Mouse (Mus musculus) neural tube, embryonic 14.5 days (tissue): Measurements from ENCODE around the gene Ano4. TPM values are rescaled to one million over a fixed set of nuclear protein-coding genes. Genes with fewer than 3 reads are reported as not detected.

ENCODE experiments used
- ATAC-seq: fragments of 200-750 bp; cut with Nextera tagmentation; 2 replicates; pipeline ENCODE4 v1.8.0; 2017; ENCODE audit warnings: low read depth, mild to moderate bottlenecking, moderate TSS enrichment, moderate library complexity
- H3K27ac ChIP-seq: fragments of 300-500 bp; sonication (generic); 2 replicates; pipeline ENCODE4 v1.5.1; 2014; ENCODE audit warnings: low read depth, mild to moderate bottlenecking, control low read depth, low read length, moderate library complexity, mixed read lengths
- H3K27me3 ChIP-seq: fragments of 300-500 bp; sonication (generic); 2 replicates; pipeline ENCODE4 v1.6.1; 2014; ENCODE audit warnings: low read length; ENCODE audit not compliant: control insufficient read depth, insufficient read depth
- H3K36me3 ChIP-seq: fragments of 300-500 bp; sonication (generic); 2 replicates; pipeline ENCODE4 v1.6.1; 2014; ENCODE audit warnings: low read length, mixed read lengths; ENCODE audit not compliant: control insufficient read depth, insufficient read depth
- H3K4me1 ChIP-seq: fragments of 300-500 bp; sonication (generic); 2 replicates; pipeline ENCODE4 v1.6.1; 2014; ENCODE audit warnings: low read length; ENCODE audit not compliant: control insufficient read depth, insufficient read depth
- H3K4me2 ChIP-seq: fragments of 300-500 bp; sonication (generic); 2 replicates; pipeline ENCODE4 v1.6.1; 2014; ENCODE audit warnings: mild to moderate bottlenecking, low read depth, low read length, control low read depth
- H3K4me3 ChIP-seq: fragments of 300-500 bp; sonication (generic); 2 replicates; pipeline ENCODE4 v1.5.1; 2014; ENCODE audit warnings: low read depth, low read length, control low read depth, mixed read lengths
- H3K9ac ChIP-seq: fragments of 300-500 bp; sonication (generic); replicated peaks from 2 replicates; pipeline ENCODE4 v1.6.1; 2014; ENCODE audit warnings: low read depth, mild to moderate bottlenecking, control low read depth, low read length, mixed read lengths
- H3K9me3 ChIP-seq: fragments of 300-500 bp; sonication (generic); 2 replicates; pipeline ENCODE4 v1.6.1; 2016; ENCODE audit warnings: low read length; ENCODE audit not compliant: control insufficient read depth
- WGBS: fragments of 180-500 bp; shearing (Covaris S2); extraction: QIAGEN DNeasy Blood & Tissue Kit; methylation state at CpG from one replicate; pipeline ENCODE4 v1.1.7; 2014; 5-methylcytosine and 5-hydroxymethylcytosine counted together
- polyA plus RNA-seq: library from polyadenylated mRNA; unstranded; fragments of >200 nt; fragmentation: Nextera tagmentation; extraction: Ambion mirVana; gene quantifications from 2 replicates; pipeline ENCODE4 v1.2.1, GENCODE M21; 2014

Gene Ano4
- polyA plus RNA-seq, 1 experiment from 2014 or later: 15.4 TPM

GRCm38 (mm10) chr10:88978932-88979331 is 365.6 kb downstream of the Ano4 start:
- WGBS: 76% methylated on average over 6 of the region's 6 CpGs
- no peak overlapping the region for H3K27ac ChIP-seq
- no peaks in the 10 kb centered on the region for H3K36me3 ChIP-seq
- no peak overlapping the region for H3K4me2 ChIP-seq
- H3K9me3 ChIP-seq: no peaks in the 10 kb centered on the region
- no peak overlapping the region for H3K9ac ChIP-seq
- no peaks in the 10 kb centered on the region for H3K27me3 ChIP-seq
- no peak overlapping the region for H3K4me3 ChIP-seq
- no peaks in the 10 kb centered on the region for H3K4me1 ChIP-seq
- ATAC-seq: no peak

GRCm38 (mm10) chr10:88970951-88971725 is 373.4 kb downstream of the Ano4 start:
- no peak overlapping the region for H3K27ac ChIP-seq
- ATAC-seq: no peak
- H3K9ac ChIP-seq: no peak overlapping the region
- no peak overlapping the region for H3K4me2 ChIP-seq
- no peaks in the 10 kb centered on the region for H3K27me3 ChIP-seq
- no peaks in the 10 kb centered on the region for H3K9me3 ChIP-seq
- no peaks in the 10 kb centered on the region for H3K36me3 ChIP-seq
- no peak overlapping the region for H3K4me3 ChIP-seq
- no peaks in the 10 kb centered on the region for H3K4me1 ChIP-seq
- WGBS: 90% methylated on average over 7 of the region's 7 CpGs

GRCm38 (mm10) chr10:88968586-88968985 is 376.0 kb downstream of the Ano4 start:
- no peak overlapping the region for H3K4me2 ChIP-seq
- no peaks in the 10 kb centered on the region for H3K36me3 ChIP-seq
- H3K9me3 ChIP-seq: no peaks in the 10 kb centered on the region
- no peak overlapping the region for H3K27ac ChIP-seq
- no peaks in the 10 kb centered on the region for H3K4me1 ChIP-seq
- WGBS: 98% methylated on average over 5 of the region's 5 CpGs
- no peak overlapping the region for H3K9ac ChIP-seq
- ATAC-seq: no peak
- no peaks in the 10 kb centered on the region for H3K27me3 ChIP-seq
- no peak overlapping the region for H3K4me3 ChIP-seq

GRCm38 (mm10) chr10:88960791-88961190 is 383.8 kb downstream of the Ano4 start:
- H3K9ac ChIP-seq: no peak overlapping the region
- no peak for ATAC-seq
- no peaks in the 10 kb centered on the region for H3K9me3 ChIP-seq
- H3K4me2 ChIP-seq: no peak overlapping the region
- no peaks in the 10 kb centered on the region for H3K27me3 ChIP-seq
- no peak overlapping the region for H3K4me3 ChIP-seq
- H3K27ac ChIP-seq: no peak overlapping the region
- no peaks in the 10 kb centered on the region for H3K4me1 ChIP-seq
- no peaks in the 10 kb centered on the region for H3K36me3 ChIP-seq
- WGBS: 84% methylated on average over 5 of the region's 5 CpGs

- 76% methylated on average over 4 of the region's 4 CpGs for WGBS
- no peak for ATAC-seq
Observed at GRCm38 (mm10) chr10:88950297-88950653, 394.3 kb downstream of the Ano4 start.

GRCm38 (mm10) chr10:88949649-88950296 is 394.8 kb downstream of the Ano4 start:
- Histone ChIP-seq H3K4me1 (no peaks in the 10 kb centered on the region), H3K4me3 (no peak overlapping the region), H3K36me3 (no peaks in the 10 kb centered on the region), H3K27me3 (no peaks in the 10 kb centered on the region), H3K4me2 (no peak overlapping the region), H3K9me3 (no peaks in the 10 kb centered on the region), H3K9ac (no peak overlapping the region), H3K27ac (no peak overlapping the region)
- ATAC-seq: no peak
- 91% methylated on average over 12 of the region's 12 CpGs for WGBS

More at GRCm38 (mm10) chr10:88950297-88950653, 394.3 kb downstream of the Ano4 start:
- Histone ChIP-seq H3K27ac (no peak overlapping the region), H3K4me2 (no peak overlapping the region), H3K9me3 (no peaks in the 10 kb centered on the region), H3K36me3 (no peaks in the 10 kb centered on the region), H3K27me3 (no peaks in the 10 kb centered on the region), H3K4me1 (no peaks in the 10 kb centered on the region), H3K9ac (no peak overlapping the region), H3K4me3 (no peak overlapping the region)

Other genes starting within 250 kb of the Ano4 start
- gene Gas2l3, start 99.2 kb upstream of the Ano4 start, polyA plus RNA-seq: 2.8 and 4.7 TPM in 2 replicates
- not detected in 2 replicates for gene Nr1h4, start 188.8 kb upstream of the Ano4 start, polyA plus RNA-seq